Mouse (Mus musculus) cerebellum, adult 2 months (tissue): Measurements from ENCODE around the gene Susd4. TPM values are rescaled to one million over a fixed set of nuclear protein-coding genes. Genes with fewer than 3 reads are reported as not detected.

Experiments
- DNase-seq, 2 experiments: peaks; one replicate each; pipeline ENCODE4 v3.0.0; 2021
- H3K27ac ChIP-seq: fragments of 200-500 bp; 2 replicates; pipeline ENCODE4 v1.5.1; 2012; ENCODE audit warnings: low read length, control low read depth, inconsistent platforms; ENCODE audit not compliant: insufficient read depth
- H3K27me3 ChIP-seq: fragments of 200-500 bp; 2 replicates; pipeline ENCODE4 v1.6.1; 2012; ENCODE audit warnings: inconsistent platforms, mild to moderate bottlenecking, low read length, moderate library complexity; ENCODE audit not compliant: control insufficient read depth, insufficient read depth
- H3K4me1 ChIP-seq: fragments of 200-500 bp; 2 replicates; pipeline ENCODE4 v1.6.1; 2011; ENCODE audit warnings: low read length; ENCODE audit not compliant: control insufficient read depth, insufficient read depth
- H3K4me3 ChIP-seq: fragments of 200-500 bp; replicated peaks from 2 replicates; pipeline ENCODE3; 2011; ENCODE audit warnings: mild to moderate bottlenecking, low read depth, low read length, control low read depth; ENCODE audit not compliant: insufficient read depth
- CTCF ChIP-seq: fragments of 200-500 bp; IDR thresholded peaks from 2 replicates; pipeline ENCODE4 v1.5.1; 2011; ENCODE audit warnings: low read depth, mild to moderate bottlenecking, control low read depth, low read length, moderate library complexity, borderline replicate concordance; ENCODE audit not compliant: insufficient read depth
- POLR2A ChIP-seq: fragments of 200-500 bp; IDR thresholded peaks from 2 replicates; pipeline ENCODE4 v1.6.1; 2011; ENCODE audit warnings: low read length, control low read depth, borderline replicate concordance; ENCODE audit not compliant: insufficient read depth
- WGBS: fragments of 180-500 bp; shearing (Covaris S2); methylation state at CpG from one replicate; pipeline ENCODE4 v1.1.7; 2018; 5-methylcytosine and 5-hydroxymethylcytosine counted together
- polyA plus RNA-seq: library from polyadenylated mRNA; depleted of rRNA; stranded (reverse); fragments of >200 nt; gene quantifications from 2 replicates; pipeline ENCODE4 v1.2.3, GENCODE M21; 2012; rRNA removed

Susd4 gene
- polyA plus RNA-seq, 1 experiment, result 97.7 TPM

- no peaks in the 10 kb centered on the region; the same call in 1 of the 2 replicates for H3K27me3 ChIP-seq
- H3K4me1 ChIP-seq, result no peaks in the 10 kb centered on the region
- TF ChIP-seq CTCF (no peak), POLR2A (no peak)
- DNase-seq, result no peak
- 57% methylated on average over 10 of the region's 10 CpGs for WGBS
- no peak overlapping the region for H3K27ac ChIP-seq
- no peak overlapping the region for H3K4me3 ChIP-seq
Observed at GRCm38 (mm10) chr1:182937486-182938120, 173.9 kb downstream of the Susd4 start.

- Histone ChIP-seq H3K27me3 (no peaks in the 10 kb centered on the region; the same call in 1 of the 2 replicates), H3K27ac (no peak overlapping the region), H3K4me1 (no peaks in the 10 kb centered on the region), H3K4me3 (no peak overlapping the region)
- no peak for DNase-seq
- WGBS, result 43% methylated on average over 2 of the region's 2 CpGs
- TF ChIP-seq CTCF, result no peak
- no peak for TF ChIP-seq POLR2A
Observed at GRCm38 (mm10) chr1:182941921-182942320, 178.3 kb downstream of the Susd4 start.

GRCm38 (mm10) chr1:182943911-182944310, 180.3 kb downstream of the Susd4 start:
- Histone ChIP-seq H3K27ac (no peak overlapping the region), H3K27me3 (no peaks in the 10 kb centered on the region), H3K4me3 (no peak overlapping the region), H3K4me1 (no peaks in the 10 kb centered on the region)
- no peak for DNase-seq
- TF ChIP-seq CTCF (no peak), POLR2A (no peak)
- WGBS, result 89% methylated on average over 3 of the region's 3 CpGs

GRCm38 (mm10) chr1:182944638-182945037, 181.0 kb downstream of the Susd4 start:
- no peaks in the 10 kb centered on the region for H3K4me1 ChIP-seq
- no peak for DNase-seq
- WGBS, result 80% methylated on average over 5 of the region's 5 CpGs
- no peak overlapping the region for H3K4me3 ChIP-seq
- no peaks in the 10 kb centered on the region for H3K27me3 ChIP-seq
- no peak overlapping the region for H3K27ac ChIP-seq
- TF ChIP-seq CTCF, result no peak
- no peak for TF ChIP-seq POLR2A

DNA sequence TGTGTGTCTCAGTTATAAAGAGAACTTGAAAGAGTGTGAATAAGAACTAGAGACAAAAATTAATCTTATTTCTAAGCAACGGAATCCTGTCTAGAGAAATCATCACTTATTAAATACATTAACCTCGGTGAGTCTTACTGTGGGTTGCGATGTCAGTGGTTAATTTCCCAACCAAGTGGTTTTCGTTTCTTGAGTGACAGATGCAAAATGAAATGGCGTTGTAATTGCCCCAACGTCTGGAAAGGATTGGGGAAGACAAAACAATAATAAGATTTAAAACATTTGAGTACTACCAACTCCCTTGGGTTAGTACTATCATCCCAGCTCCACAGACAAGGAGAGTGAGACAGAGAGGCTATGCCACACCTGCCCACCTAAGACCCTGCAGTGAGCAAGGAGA, 181.9 kb downstream of the Susd4 start:
- no peak for DNase-seq
- Histone ChIP-seq H3K27me3 (no peaks in the 10 kb centered on the region), H3K4me1 (no peaks in the 10 kb centered on the region), H3K27ac (no peak overlapping the region), H3K4me3 (no peak overlapping the region)
- no peak for TF ChIP-seq POLR2A
- TF ChIP-seq CTCF, result no peak
- WGBS, result 86% methylated on average over 6 of the region's 6 CpGs

Other genes starting within 250 kb of the Susd4 start
- gene Capn2, start 246.3 kb upstream of the Susd4 start, polyA plus RNA-seq, result 82.6 and 86.9 TPM in 2 replicates
- gene Capn8, start 198.9 kb upstream of the Susd4 start, polyA plus RNA-seq, result 0.03 and 0.08 TPM in 2 replicates
- gene Ccdc185, start 14.7 kb upstream of the Susd4 start, polyA plus RNA-seq, result not detected in 2 replicates
- 0.28 and 0.36 TPM in 2 replicates for gene Tlr5, start 190.9 kb downstream of the Susd4 start, polyA plus RNA-seq